Mouse (Mus musculus) forebrain, embryonic 12.5 days (tissue): ENCODE results near the gene Rabgap1. TPM values are rescaled to one million over a fixed set of nuclear protein-coding genes. Genes with fewer than 3 reads are reported as not detected.

Experiments used
- ATAC-seq: fragments of 200-750 bp; cut with Nextera tagmentation; 2 replicates; pipeline ENCODE4 v1.8.0; 2017; ENCODE audit warnings: moderate TSS enrichment; ENCODE audit not compliant: low FRiP score
- H3K27ac ChIP-seq: fragments of 300-500 bp; sonication (generic); 2 replicates; pipeline ENCODE4 v1.5.1; 2016; ENCODE audit warnings: mild to moderate bottlenecking
- H3K27me3 ChIP-seq: fragments of 300-500 bp; sonication (generic); 2 replicates; pipeline ENCODE4 v1.6.1; 2016; ENCODE audit warnings: mild to moderate bottlenecking
- H3K36me3 ChIP-seq: fragments of 300-500 bp; sonication (generic); replicated peaks from 2 replicates; pipeline ENCODE4 v1.6.1; 2016; ENCODE audit warnings: mild to moderate bottlenecking
- H3K4me1 ChIP-seq: fragments of 300-500 bp; sonication (generic); 2 replicates; pipeline ENCODE4 v1.6.1; 2016
- H3K4me2 ChIP-seq: fragments of 300-500 bp; sonication (generic); 2 replicates; pipeline ENCODE4 v1.6.1; 2016; ENCODE audit warnings: mild to moderate bottlenecking, moderate library complexity
- H3K4me3 ChIP-seq: fragments of 300-500 bp; sonication (generic); replicated peaks from 2 replicates; pipeline ENCODE4 v1.5.1; 2016; ENCODE audit warnings: mild to moderate bottlenecking
- H3K9ac ChIP-seq: fragments of 300-500 bp; sonication (generic); 2 replicates; pipeline ENCODE4 v1.6.1; 2016; ENCODE audit warnings: mild to moderate bottlenecking
- H3K9me3 ChIP-seq: fragments of 300-500 bp; sonication (generic); 2 replicates; pipeline ENCODE4 v1.6.1; 2016
- WGBS: fragments of 180-500 bp; shearing (Covaris S2); methylation state at CpG from one replicate; pipeline ENCODE4 v1.1.7; 2016; 5-methylcytosine and 5-hydroxymethylcytosine counted together
- polyA plus RNA-seq: library from polyadenylated mRNA; unstranded; fragments of >200 nt; fragmentation: Nextera tagmentation; extraction: Ambion mirVana; gene quantifications from 2 replicates; pipeline ENCODE4 v1.2.1, GENCODE M21; 2016

Rabgap1 gene
- polyA plus RNA-seq, result 60.5 and 64.0 TPM in 2 replicates

DNA sequence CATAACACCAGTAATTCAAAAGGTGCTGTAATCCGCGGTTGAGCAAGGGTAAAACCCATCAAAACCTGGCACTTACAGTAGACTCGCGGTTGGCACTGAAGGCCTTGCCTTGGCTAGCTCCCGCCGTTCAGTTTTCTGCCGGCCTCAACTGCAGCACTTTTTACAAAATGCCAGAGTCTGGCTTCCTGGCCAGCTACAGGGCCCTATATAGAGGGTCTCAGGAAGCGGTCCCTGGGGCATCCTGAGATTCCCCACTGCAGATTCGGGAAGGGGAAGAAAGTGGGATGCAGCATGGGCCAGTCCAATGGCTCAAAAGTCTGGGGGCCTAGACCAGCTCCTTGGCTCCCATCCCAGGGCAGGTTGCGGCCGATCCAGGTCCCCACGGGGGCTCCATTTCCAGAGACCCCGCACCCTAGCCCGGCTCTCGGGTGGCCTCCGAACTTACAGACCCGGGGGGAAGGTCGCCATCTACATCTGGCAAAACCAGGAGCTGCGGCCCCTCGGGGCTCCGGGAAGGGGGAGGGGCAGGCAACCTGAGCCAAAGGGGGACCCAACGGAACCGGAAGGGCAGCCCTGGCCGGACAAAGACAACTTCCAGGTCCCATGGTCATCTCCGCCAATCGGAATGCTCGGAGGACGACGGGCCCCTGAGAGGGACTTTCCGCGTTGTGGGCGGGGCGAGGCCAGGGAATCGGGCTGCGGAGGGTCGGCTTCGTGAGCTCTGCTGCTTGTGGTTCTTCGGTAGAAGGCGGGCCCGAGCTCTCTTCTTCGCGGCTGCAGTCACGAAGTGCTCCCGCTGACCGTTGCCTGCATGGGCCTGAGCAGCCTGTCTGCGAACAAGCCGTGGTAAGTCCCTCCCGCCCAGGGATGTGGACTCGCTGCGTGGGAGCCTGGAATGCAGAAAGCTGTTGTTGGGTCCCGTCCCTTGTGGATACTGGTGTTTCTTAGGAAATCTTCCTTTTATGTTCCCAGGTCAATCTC is at the start of gene Rabgap1, which contains the start of the genes Zbtb26 and Zbtb6:
Gene Rabgap1, plus strand, starts transcription at position 669 of the 981 bp plus-strand sequence.
Gene Zbtb26, minus strand, starts transcription at position 525 of the 981 bp plus-strand sequence.
Gene Zbtb6, minus strand, starts transcription at position 561 of the 981 bp plus-strand sequence.
- Histone ChIP-seq H3K27me3 (no peaks in the 10 kb centered on the region), H3K9me3 (no peaks in the 10 kb centered on the region), H3K4me2 (peak within 1 kb of the TSS; percentile 83), H3K27ac (peak within 1 kb of the TSS; percentile 90), H3K4me1 (peaks cover 20% of the 10 kb centered on the region), H3K36me3 (0 out of 2 replicates have a peak, but pooled peaks cover 3% of the 10 kb centered on the region), H3K9ac (peak within 1 kb of the TSS; percentile 89), H3K4me3 (peak within 1 kb of the TSS; percentile 84)
- ATAC-seq, result peak; percentile 99
- WGBS, result under 1% methylated on average over 51 of the region's 51 CpGs

DNA sequence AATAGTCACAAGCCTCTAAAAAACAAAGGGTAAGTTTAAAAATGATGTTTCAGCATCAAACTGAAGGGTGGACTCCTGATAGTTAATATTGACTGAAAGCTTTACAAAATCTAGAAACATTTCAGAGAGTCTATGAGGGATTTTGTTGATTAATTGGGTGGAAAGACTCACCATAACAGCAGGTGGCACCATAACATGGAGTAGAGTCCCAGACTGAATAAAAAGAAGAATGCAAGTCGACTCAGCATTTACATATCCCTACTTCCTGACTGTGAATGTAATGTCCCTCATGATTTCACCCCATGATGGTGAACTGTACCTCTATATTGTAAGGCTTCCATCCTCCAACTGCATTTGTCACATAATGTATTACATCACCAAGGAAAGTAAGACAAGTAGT is 47.5 kb upstream of the Rabgap1 start:
- Histone ChIP-seq H3K4me2 (no peak overlapping the region), H3K27ac (no peak overlapping the region), H3K9ac (no peak overlapping the region), H3K9me3 (no peaks in the 10 kb centered on the region), H3K4me3 (no peak overlapping the region), H3K4me1 (no peaks in the 10 kb centered on the region), H3K27me3 (no peaks in the 10 kb centered on the region), H3K36me3 (peaks cover 34% of the 10 kb centered on the region)
- 68% methylated on average over 1 of the region's 1 CpGs for WGBS
- no peak for ATAC-seq

DNA sequence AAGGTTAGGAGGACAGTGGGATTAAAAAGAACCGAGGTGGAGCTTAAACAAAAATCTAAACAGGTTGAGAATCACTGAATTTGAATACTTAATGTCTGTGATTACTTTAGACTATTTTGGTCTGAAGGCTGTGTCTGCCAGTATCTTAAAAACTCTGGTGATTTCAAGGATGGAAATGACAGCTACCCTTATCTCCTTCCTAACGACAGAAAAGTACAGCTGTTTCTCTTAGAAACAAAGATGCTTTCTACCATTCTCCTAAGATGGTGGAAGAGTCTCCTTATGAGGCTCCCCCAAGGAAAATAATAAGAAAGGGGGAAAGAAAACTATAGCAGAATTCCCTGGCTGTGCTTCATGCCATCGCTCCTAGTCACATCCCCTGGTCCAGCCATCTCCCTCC is 21.2 kb upstream of the Rabgap1 start:
- Histone ChIP-seq H3K36me3 (0 out of 2 replicates have a peak, but pooled peaks cover 4% of the 10 kb centered on the region), H3K4me2 (peak overlapping the region; percentile 66), H3K4me1 (peaks cover 14% of the 10 kb centered on the region), H3K27me3 (no peaks in the 10 kb centered on the region), H3K27ac (peak overlapping the region; percentile 98), H3K4me3 (peak overlapping the region; percentile 97), H3K9ac (peak overlapping the region; percentile 99), H3K9me3 (no peaks in the 10 kb centered on the region)
- ATAC-seq, result no peak
- 5% methylated on average over 3 of the region's 3 CpGs for WGBS

DNA sequence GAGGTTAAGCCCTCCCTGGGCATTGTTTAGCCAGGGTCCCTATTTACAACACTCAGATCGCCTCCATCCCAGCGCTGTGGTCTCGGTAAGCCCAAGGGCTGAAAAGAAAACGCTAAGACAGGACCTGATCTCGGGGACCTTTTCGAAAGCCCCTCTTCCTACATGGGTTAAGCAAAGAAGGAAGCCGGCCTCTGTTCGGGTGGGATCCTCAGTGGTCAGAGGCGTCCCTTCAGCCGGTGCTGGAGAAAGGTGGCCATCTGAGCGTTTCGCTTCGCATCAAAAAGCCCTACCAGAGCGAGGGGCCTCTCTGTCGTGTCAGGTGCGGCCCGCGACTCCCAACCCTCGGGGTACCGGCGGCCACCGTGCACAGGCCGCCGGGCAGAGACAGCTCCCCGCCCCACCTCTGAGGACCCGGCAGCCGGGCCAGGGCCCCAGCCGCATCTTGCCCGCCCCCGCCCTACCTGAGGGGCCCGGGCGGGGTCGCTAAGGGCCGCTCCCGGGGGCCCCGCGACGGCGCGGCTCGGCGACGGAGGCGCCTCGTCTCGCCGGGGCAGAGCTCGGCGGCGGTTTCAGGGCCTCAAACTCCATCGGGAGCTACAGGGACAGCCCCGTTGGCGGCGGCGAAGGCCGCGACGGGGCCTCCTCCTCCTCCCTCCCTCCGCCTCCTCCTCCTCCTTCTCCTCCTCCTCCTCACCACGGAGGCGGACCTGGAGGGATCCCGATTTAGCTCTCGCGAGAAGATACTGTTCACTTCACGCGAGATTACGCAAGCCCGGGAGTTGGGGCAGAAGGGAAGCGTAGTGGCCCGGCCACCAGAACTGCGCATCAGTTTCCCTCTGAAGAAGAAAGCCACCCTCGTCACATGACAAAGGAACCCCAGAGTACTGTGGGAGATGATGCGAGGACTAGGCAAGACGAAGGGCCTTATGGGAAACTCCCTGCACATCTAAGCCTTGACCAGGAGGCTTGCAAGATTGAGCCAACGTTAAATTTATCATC is 20.5 kb upstream of the Rabgap1 start, which contains the start of gene Rc3h2:
Gene Rc3h2, minus strand, starts transcription at position 598 of the 999 bp plus-strand sequence.
- Histone ChIP-seq H3K36me3 (peaks cover 7% of the 10 kb centered on the region; the same call in 1 of the 2 replicates), H3K27ac (peak within 1 kb of the TSS; percentile 98), H3K4me1 (peaks cover 14% of the 10 kb centered on the region), H3K4me3 (peak within 1 kb of the TSS; percentile 97), H3K9me3 (no peaks in the 10 kb centered on the region), H3K9ac (peak within 1 kb of the TSS; percentile 99), H3K4me2 (peak within 1 kb of the TSS; percentile 66), H3K27me3 (no peaks in the 10 kb centered on the region)
- ATAC-seq, result peak; percentile 98
- under 1% methylated on average over 70 of the region's 75 CpGs for WGBS

DNA sequence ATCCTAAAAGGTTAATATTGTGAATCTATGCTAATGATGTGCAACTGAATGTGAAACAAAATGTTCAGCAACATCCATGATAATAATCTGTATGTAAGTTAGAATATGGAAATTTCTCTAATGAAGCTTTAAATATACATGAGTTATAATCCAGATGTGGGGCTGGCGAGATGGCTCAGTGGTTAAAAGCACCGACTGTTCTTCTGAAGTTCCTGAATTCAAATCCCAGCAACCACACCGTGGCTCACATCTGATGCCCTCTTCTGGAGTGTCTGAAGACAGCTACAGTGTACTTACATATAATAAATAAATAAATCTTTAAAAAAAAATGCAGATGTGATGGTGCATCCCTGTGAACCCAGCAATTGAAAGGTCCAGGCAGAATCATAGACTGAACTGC is 19.4 kb upstream of the Rabgap1 start:
- no peak overlapping the region for H3K4me3 ChIP-seq
- peaks cover 14% of the 10 kb centered on the region for H3K36me3 ChIP-seq
- no peak overlapping the region for H3K27ac ChIP-seq
- no peaks in the 10 kb centered on the region for H3K27me3 ChIP-seq
- no peak overlapping the region for H3K9ac ChIP-seq
- ATAC-seq, result no peak
- 62% methylated on average over 3 of the region's 3 CpGs for WGBS
- no peaks in the 10 kb centered on the region for H3K9me3 ChIP-seq
- H3K4me2 ChIP-seq, result no peak overlapping the region
- peaks cover 14% of the 10 kb centered on the region for H3K4me1 ChIP-seq

DNA sequence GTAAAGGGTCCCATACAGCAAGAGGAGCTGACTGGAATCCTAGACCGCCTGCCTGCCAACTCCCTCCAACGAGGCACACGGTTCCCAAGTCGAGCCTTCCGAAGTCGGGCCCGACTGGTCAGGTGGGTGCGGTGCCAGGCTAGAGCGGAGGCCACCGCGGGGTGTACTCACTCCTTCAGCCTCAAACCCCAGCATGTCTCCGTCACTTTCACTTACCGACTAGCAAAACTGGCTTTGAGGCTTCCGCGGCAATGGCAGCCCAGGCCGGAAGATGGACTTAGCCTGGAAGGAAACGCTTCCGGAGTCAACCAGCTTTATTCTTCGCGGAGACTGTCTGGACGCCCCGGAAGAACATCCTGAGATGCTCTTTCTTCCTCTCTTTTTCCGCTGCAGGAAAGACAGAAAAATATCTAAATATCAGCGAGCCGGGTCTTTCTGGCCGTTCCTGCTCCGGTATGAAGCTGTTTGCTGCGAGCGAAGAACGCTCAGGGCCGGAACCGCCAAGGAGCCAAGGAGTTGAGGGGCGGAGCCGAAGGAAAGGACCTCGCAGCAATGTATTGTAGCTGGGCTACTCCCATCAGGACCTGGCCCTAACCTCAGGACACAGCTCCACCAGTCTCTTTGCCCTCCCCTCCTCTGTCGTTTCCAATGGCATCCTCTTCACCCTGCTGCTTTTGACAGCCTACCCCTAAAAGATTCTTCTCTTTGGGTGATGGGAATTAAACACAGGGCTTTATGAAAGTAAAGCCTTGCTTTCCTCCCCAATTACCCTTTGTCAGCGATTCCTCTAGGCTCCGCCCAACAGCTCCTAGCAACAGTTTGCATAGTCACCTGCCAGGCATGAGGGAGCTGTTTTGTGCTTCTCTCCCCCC is 12.2 kb upstream of the Rabgap1 start:
- H3K27me3 ChIP-seq, result no peaks in the 10 kb centered on the region
- peaks cover 10% of the 10 kb centered on the region for H3K4me1 ChIP-seq
- H3K9me3 ChIP-seq, result no peaks in the 10 kb centered on the region
- H3K9ac ChIP-seq, result peak overlapping the region; percentile 80
- H3K4me3 ChIP-seq, result peak overlapping the region; percentile 83
- peak overlapping the region; percentile 95 for H3K27ac ChIP-seq
- under 1% methylated on average over 38 of the region's 38 CpGs for WGBS
- peaks cover 21% of the 10 kb centered on the region for H3K36me3 ChIP-seq
- peak; percentile 94 for ATAC-seq
- peak overlapping the region; percentile 81 for H3K4me2 ChIP-seq

DNA sequence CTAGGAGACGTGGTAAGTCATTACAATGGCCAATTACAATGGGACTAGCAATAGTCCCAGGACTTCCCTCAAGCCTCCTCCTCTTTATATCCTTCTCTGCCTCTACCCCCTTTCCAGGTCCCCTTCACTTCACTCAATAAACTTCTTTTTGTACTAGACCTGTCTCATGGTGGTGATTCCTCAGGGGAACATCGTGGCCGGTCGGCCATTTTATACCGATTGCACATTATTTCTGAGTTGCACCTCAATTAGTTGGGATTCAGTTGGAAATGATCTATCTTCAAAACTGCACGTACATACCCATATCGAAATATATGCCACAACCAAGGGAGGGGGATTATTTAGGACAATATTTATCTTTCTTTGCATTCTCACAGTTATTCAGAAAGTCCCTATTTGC is 11.5 kb upstream of the Rabgap1 start:
- WGBS, result 27% methylated on average over 7 of the region's 7 CpGs
- no peaks in the 10 kb centered on the region for H3K27me3 ChIP-seq
- H3K4me1 ChIP-seq, result peaks cover 10% of the 10 kb centered on the region
- no peaks in the 10 kb centered on the region for H3K9me3 ChIP-seq
- H3K27ac ChIP-seq, result peak overlapping the region; percentile 95
- H3K4me3 ChIP-seq, result peak overlapping the region; percentile 83
- H3K9ac ChIP-seq, result peak overlapping the region; percentile 80
- peak; percentile 54 for ATAC-seq
- peak overlapping the region; percentile 81 for H3K4me2 ChIP-seq
- H3K36me3 ChIP-seq, result peaks cover 29% of the 10 kb centered on the region

DNA sequence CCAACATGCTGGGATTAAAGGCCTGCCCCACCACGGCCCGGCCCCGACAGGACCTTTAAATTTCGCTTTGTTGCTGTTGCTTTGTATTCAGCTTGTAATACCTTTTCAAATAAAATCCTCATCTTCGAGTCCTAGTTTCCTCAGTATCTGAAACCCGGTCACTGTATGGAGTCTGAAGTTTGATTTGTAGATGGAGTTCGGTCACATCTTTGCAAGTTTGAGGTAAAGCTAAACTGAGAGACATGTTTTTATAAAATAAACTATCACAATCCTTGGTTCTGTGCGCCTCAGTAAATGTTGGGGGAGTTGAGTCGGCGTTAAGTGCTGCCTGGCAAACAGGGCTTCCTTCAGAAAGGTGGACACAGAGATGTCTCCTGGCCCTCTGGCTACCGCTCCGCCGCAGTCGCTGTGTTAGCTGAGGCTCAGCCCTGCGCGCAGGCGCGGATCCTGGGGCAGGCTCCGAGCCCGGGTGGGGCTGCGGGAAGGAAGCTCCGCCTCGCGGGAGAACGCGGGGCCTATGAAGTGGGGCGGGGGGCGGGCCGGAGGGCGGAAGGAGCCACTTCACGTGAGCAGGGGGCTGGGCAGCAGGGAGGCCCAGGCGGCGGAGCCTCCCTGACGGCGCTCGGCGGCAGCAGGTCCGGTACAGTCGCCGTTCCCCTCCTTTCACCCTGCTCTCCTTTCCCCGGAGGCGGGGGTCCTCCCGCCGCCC is 8.7 kb downstream of the Rabgap1 start:
- ATAC-seq, result peak; percentile 99
- Histone ChIP-seq H3K9me3 (no peaks in the 10 kb centered on the region), H3K4me1 (peaks cover 13% of the 10 kb centered on the region), H3K9ac (peak overlapping the region; percentile 93), H3K27me3 (no peaks in the 10 kb centered on the region), H3K4me3 (peak overlapping the region; percentile 81), H3K36me3 (no peaks in the 10 kb centered on the region), H3K4me2 (peak overlapping the region; percentile 84), H3K27ac (peak overlapping the region; percentile 83)
- WGBS, result 9% methylated on average over 37 of the region's 44 CpGs

DNA sequence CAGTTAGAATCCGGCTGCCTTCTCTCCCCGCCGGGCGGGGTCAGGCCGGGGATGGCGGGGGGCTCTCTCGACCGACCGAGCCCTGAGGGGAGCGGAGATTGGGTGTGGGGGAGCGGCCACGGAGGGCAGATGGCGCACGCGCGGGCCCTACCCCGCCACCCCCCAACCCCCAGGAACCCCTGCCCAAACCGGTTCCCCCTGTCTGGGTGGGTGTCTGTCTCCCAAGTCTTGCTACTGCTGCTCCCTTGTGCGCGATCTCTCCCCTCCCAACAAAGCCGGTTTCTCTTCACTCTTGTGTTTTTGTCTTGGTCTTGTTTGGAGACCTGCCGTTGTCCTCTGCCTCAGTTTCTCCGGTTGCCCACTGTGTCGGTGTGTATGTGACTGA is 9.3 kb downstream of the Rabgap1 start:
- no peaks in the 10 kb centered on the region for H3K9me3 ChIP-seq
- no peaks in the 10 kb centered on the region for H3K36me3 ChIP-seq
- peak overlapping the region; percentile 84 for H3K4me2 ChIP-seq
- peak overlapping the region; percentile 83 for H3K27ac ChIP-seq
- no peaks in the 10 kb centered on the region for H3K27me3 ChIP-seq
- peaks cover 13% of the 10 kb centered on the region for H3K4me1 ChIP-seq
- peak overlapping the region; percentile 81 for H3K4me3 ChIP-seq
- WGBS, result under 1% methylated on average over 23 of the region's 24 CpGs
- peak; percentile 81 for ATAC-seq
- peak overlapping the region; percentile 93 for H3K9ac ChIP-seq

DNA sequence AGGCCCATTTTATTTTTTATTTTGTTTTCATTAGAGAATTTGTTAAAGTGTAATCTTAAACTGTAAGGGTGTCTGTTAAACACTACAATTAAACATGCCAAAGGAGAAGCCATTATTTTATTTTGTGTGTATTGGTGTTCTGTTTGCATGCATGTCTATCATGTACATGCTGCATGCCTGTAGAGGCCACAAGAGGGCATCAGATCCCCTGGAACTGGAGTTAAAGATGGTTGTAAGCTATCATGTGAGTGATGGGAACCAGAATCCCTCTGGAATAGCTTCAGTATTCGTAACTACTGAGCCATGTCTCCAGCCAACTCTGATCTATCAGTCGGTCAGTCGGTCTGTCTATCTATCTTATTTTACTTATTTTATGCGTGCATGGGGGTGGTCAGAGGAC is 17.6 kb downstream of the Rabgap1 start:
- no peaks in the 10 kb centered on the region; the same call in 1 of the 2 replicates for H3K36me3 ChIP-seq
- H3K4me3 ChIP-seq, result no peak overlapping the region
- H3K27me3 ChIP-seq, result no peaks in the 10 kb centered on the region
- no peak overlapping the region for H3K27ac ChIP-seq
- no peaks in the 10 kb centered on the region for H3K4me1 ChIP-seq
- ATAC-seq, result no peak
- H3K4me2 ChIP-seq, result no peak overlapping the region
- H3K9ac ChIP-seq, result no peak overlapping the region
- no peaks in the 10 kb centered on the region for H3K9me3 ChIP-seq
- 97% methylated on average over 4 of the region's 4 CpGs for WGBS
